Mouse (Mus musculus) midbrain, embryonic 12.5 days (tissue): ENCODE results near the gene Sema3a. TPM values are rescaled to one million over a fixed set of nuclear protein-coding genes. Genes with fewer than 3 reads are reported as not detected.

Source experiments
- ATAC-seq: fragments of 200-750 bp; cut with Nextera tagmentation; 2 replicates; pipeline ENCODE4 v1.8.0; 2017; ENCODE audit warnings: low read depth, moderate TSS enrichment, moderate library complexity; ENCODE audit not compliant: low FRiP score
- H3K27ac ChIP-seq: fragments of 300-500 bp; sonication (generic); replicated peaks from 2 replicates; pipeline ENCODE4 v1.5.1; 2016; ENCODE audit warnings: mild to moderate bottlenecking
- H3K27me3 ChIP-seq: fragments of 300-500 bp; sonication (generic); 2 replicates; pipeline ENCODE4 v1.6.1; 2016; ENCODE audit warnings: mild to moderate bottlenecking
- H3K36me3 ChIP-seq: fragments of 300-500 bp; sonication (generic); 2 replicates; pipeline ENCODE4 v1.6.1; 2016
- H3K4me1 ChIP-seq: fragments of 300-500 bp; sonication (generic); 2 replicates; pipeline ENCODE4 v1.6.1; 2016
- H3K4me2 ChIP-seq: fragments of 300-500 bp; sonication (generic); replicated peaks from 2 replicates; pipeline ENCODE4 v1.6.1; 2016; ENCODE audit warnings: mild to moderate bottlenecking, moderate library complexity
- H3K4me3 ChIP-seq: fragments of 300-500 bp; sonication (generic); 2 replicates; pipeline ENCODE4 v1.5.1; 2016; ENCODE audit warnings: mild to moderate bottlenecking
- H3K9ac ChIP-seq: fragments of 300-500 bp; sonication (generic); replicated peaks from 2 replicates; pipeline ENCODE4 v1.6.1; 2016; ENCODE audit warnings: mild to moderate bottlenecking, moderate library complexity
- H3K9me3 ChIP-seq: fragments of 300-500 bp; sonication (generic); 2 replicates; pipeline ENCODE4 v1.6.1; 2016; ENCODE audit warnings: mild to moderate bottlenecking
- WGBS: fragments of 180-500 bp; shearing (Covaris S2); methylation state at CpG from one replicate; pipeline ENCODE4 v1.1.7; 2016; 5-methylcytosine and 5-hydroxymethylcytosine counted together
- polyA plus RNA-seq: library from polyadenylated mRNA; unstranded; fragments of >200 nt; fragmentation: Nextera tagmentation; extraction: Ambion mirVana; gene quantifications from 2 replicates; pipeline ENCODE4 v1.2.1, GENCODE M21; 2016

The Sema3a gene
- polyA plus RNA-seq, 1 experiment from 2014 or later, result 11.5 TPM

DNA sequence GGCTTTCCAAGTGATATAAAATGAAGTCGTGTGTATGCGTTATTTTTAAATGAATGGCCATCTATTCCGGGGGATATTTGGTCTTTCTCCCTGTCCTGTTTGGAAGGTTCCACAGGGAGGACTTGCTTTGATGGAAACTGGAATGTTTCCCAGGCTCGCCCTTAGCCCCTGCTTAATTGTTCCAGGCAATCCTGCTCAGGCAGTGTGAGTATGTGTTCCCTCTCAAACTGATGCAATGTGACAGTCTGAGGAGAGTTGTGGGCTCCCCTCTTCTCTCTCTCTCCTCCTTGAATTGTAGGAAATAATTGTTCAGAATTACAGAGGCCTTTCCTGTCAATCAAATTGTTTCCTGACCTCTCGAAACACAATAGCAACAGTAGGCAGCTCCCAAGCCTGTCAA, 202.1 kb downstream of the Sema3a start:
- Histone ChIP-seq H3K4me3 (no peak overlapping the region), H3K27ac (no peak overlapping the region), H3K4me1 (no peaks in the 10 kb centered on the region; the same call in 1 of the 2 replicates), H3K4me2 (no peak overlapping the region), H3K9ac (no peak overlapping the region), H3K36me3 (no peaks in the 10 kb centered on the region), H3K27me3 (no peaks in the 10 kb centered on the region; the same call in 1 of the 2 replicates), H3K9me3 (no peaks in the 10 kb centered on the region)
- 47% methylated on average over 5 of the region's 5 CpGs for WGBS
- ATAC-seq, result no peak

DNA sequence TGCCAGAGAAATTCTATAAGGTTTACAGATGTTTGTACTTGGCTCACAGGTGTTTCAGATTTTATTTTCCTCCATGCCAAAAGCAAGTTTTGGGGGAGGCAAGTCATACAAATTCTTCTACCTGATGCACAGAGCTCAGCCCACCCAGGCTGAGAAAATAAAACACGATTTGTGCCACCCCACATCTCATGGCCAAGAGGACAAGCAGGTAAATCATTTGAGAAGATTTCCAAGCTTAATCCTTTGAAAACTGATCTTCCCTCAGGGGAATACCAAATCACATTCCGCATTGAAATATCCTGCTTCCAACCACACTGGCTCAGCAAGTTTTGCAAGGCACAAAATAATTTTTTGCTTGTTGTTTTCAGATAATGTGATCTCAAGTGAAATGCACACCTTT, 206.2 kb downstream of the Sema3a start:
- H3K4me2 ChIP-seq, result no peak overlapping the region
- no peak overlapping the region for H3K9ac ChIP-seq
- 59% methylated on average over 2 of the region's 2 CpGs for WGBS
- no peaks in the 10 kb centered on the region for H3K9me3 ChIP-seq
- H3K27me3 ChIP-seq, result no peaks in the 10 kb centered on the region
- no peak overlapping the region for H3K4me3 ChIP-seq
- no peaks in the 10 kb centered on the region; the same call in 1 of the 2 replicates for H3K4me1 ChIP-seq
- H3K27ac ChIP-seq, result no peak overlapping the region
- no peak for ATAC-seq
- no peaks in the 10 kb centered on the region for H3K36me3 ChIP-seq

DNA sequence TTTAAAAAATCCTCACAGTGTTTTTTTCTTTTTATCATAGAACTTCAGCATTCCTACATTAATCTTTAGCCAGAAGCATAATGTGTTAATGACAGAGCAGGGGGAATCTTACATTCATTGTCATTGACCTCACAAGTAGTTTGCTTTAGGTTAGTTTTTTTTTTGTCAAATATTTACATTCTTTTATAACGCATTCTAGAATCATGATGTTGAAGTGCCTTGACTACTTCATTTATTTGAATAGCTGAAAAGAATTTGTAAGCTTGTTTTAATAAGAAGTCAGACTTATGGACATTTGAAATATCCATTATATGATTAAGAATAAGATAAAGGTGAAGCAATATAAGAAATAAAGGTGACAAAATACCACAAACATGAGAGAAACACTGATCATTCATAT, 212.5 kb downstream of the Sema3a start:
- no peaks in the 10 kb centered on the region for H3K36me3 ChIP-seq
- H3K27me3 ChIP-seq, result no peaks in the 10 kb centered on the region
- H3K9ac ChIP-seq, result no peak overlapping the region
- ATAC-seq, result no peak
- H3K9me3 ChIP-seq, result no peaks in the 10 kb centered on the region
- no peak overlapping the region for H3K27ac ChIP-seq
- H3K4me2 ChIP-seq, result no peak overlapping the region
- no peak overlapping the region for H3K4me3 ChIP-seq
- H3K4me1 ChIP-seq, result no peaks in the 10 kb centered on the region
- WGBS, result 83% methylated on average over 1 of the region's 1 CpGs

DNA sequence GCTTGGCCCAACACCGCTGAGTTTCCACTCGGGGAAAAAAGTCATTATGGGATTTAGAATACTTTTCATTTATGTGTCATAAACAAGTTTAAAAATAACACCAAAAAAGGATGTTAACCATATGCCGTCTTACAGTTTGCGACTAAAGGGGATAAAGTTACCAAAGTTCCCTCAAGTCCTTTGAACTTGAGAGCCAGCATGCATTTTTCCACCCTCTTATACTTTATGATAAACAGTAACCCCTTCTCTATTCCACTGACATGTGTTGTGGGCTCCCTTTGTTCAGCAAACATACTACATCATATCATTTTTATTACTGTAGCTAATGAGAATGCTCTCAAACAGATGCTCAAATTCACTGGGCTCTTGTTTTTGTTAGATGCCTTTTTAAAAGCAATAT, 221.9 kb downstream of the Sema3a start:
- Histone ChIP-seq H3K27me3 (no peaks in the 10 kb centered on the region), H3K27ac (no peak overlapping the region), H3K36me3 (no peaks in the 10 kb centered on the region), H3K4me1 (no peaks in the 10 kb centered on the region), H3K9me3 (no peaks in the 10 kb centered on the region), H3K4me3 (no peak overlapping the region), H3K9ac (no peak overlapping the region), H3K4me2 (no peak overlapping the region)
- no peak for ATAC-seq
- WGBS, result 82% methylated on average over 4 of the region's 4 CpGs

DNA sequence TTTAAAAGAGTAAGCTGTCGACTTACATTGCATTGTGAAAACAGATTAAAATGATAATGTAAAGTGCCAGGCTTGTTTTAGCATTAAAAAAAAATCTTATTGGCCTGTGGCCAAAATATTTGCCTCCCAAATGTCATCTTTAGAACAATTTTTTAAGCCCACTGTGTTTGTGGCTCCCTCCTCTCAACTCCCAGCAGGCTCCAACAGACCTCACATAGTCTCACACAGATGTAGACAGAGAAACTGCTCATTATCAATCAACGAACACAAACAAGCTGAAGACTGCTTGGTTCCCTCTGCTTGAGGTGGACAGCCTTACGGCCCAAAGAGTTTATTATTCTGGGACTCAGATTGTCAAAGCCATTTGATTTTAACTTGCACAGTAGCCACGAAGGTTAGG, 226.4 kb downstream of the Sema3a start:
- H3K4me2 ChIP-seq, result no peak overlapping the region
- 61% methylated on average over 4 of the region's 4 CpGs for WGBS
- no peaks in the 10 kb centered on the region for H3K4me1 ChIP-seq
- H3K9me3 ChIP-seq, result no peaks in the 10 kb centered on the region
- ATAC-seq, result no peak
- no peaks in the 10 kb centered on the region for H3K27me3 ChIP-seq
- no peaks in the 10 kb centered on the region for H3K36me3 ChIP-seq
- H3K27ac ChIP-seq, result no peak overlapping the region
- H3K9ac ChIP-seq, result no peak overlapping the region
- H3K4me3 ChIP-seq, result no peak overlapping the region

DNA sequence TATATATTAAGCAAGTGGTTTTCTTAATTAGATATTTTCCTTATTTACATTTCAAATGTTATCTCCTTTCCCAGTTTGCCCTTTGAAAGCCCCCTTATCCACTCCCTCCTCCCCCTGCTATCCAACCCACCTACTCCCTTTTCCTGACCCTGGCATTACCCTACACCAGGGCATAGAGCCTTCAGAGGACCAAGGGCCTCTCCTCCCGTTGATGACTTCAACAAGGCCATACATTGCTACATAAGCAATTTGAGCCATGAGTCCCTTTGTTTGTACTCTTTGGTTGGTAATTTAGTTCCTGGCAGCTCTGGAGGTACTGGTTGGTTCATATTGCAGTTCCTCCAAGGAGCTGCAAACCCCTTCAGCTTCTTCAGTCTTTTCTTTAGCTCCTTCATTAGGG, 227.8 kb downstream of the Sema3a start:
- H3K27me3 ChIP-seq, result no peaks in the 10 kb centered on the region

DNA sequence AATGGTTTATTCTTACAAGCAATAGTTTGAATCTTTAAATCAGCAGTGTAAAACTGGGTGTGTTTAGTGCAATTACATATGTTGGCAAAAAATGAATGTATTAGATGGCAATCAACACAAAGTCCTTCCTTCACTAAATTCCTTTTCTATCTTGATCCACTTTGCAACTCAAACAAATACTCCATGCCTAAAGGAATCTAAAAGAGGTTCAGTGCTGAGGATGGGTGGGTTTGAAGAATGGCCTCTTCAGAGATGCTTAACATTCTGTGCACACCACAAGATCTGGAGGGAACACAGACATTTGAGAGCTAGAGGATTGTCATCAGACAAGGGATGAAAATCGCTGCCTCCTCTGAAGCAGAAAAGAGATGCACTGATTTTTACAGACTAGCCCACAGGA, 228.3 kb downstream of the Sema3a start:
- Histone ChIP-seq H3K9ac (no peak overlapping the region), H3K36me3 (no peaks in the 10 kb centered on the region), H3K4me1 (no peaks in the 10 kb centered on the region), H3K27ac (no peak overlapping the region), H3K9me3 (no peaks in the 10 kb centered on the region), H3K4me3 (no peak overlapping the region), H3K27me3 (no peaks in the 10 kb centered on the region), H3K4me2 (no peak overlapping the region)
- ATAC-seq, result no peak
- 62% methylated on average over 1 of the region's 1 CpGs for WGBS

More for the DNA sequence above, 227.8 kb downstream of the Sema3a start:
- H3K9ac ChIP-seq, result no peak overlapping the region
- H3K9me3 ChIP-seq, result no peaks in the 10 kb centered on the region
- no peaks in the 10 kb centered on the region for H3K36me3 ChIP-seq
- no peak overlapping the region for H3K4me3 ChIP-seq
- no peak for ATAC-seq
- 81% methylated on average over 1 of the region's 1 CpGs for WGBS
- H3K27ac ChIP-seq, result no peak overlapping the region
- H3K4me2 ChIP-seq, result no peak overlapping the region
- no peaks in the 10 kb centered on the region for H3K4me1 ChIP-seq

DNA sequence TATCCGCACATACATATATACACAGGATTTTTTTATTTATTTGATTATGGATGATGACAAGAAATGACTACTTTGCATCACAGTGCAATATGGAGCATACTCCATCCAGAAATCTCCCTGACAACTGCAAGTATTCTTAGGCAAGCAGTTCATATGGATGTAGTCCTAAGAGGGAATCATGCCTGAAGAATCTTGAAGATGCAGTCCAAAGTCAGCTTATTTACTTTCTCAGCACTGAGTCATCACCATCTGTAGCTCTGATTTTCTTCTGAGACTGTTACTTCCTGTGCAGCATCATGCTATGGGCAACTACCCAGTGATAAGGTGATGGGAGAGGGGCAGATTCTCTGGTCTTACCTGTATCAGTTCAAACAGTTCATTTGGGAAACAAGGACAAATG, 229.7 kb downstream of the Sema3a start:
- Histone ChIP-seq H3K36me3 (no peaks in the 10 kb centered on the region), H3K9ac (no peak overlapping the region), H3K27me3 (no peaks in the 10 kb centered on the region), H3K9me3 (no peaks in the 10 kb centered on the region), H3K4me2 (no peak overlapping the region), H3K4me1 (no peaks in the 10 kb centered on the region), H3K27ac (no peak overlapping the region), H3K4me3 (no peak overlapping the region)
- 79% methylated on average over 1 of the region's 1 CpGs for WGBS
- no peak for ATAC-seq

DNA sequence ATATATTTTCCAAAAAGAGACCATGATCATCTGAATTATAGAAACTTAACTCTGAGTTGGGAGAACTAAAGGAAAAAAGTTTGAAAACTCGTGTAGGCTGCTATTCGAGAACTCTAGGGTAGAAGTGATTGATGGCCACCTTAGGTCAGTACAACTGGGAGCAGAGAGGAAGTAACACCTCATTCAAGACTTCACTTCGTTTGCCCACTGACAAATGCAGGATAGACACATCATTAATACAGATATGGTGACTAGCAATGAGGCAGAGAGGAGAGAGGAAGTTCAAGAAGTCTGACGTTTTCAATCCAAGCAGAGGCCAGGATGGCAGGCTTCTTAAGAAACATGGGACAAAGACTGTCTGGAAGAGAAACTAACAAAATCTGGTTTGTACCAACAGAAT, 233.6 kb downstream of the Sema3a start:
- H3K36me3 ChIP-seq, result no peaks in the 10 kb centered on the region
- H3K9ac ChIP-seq, result no peak overlapping the region
- H3K4me2 ChIP-seq, result no peak overlapping the region
- 73% methylated on average over 4 of the region's 4 CpGs for WGBS
- ATAC-seq, result no peak
- no peak overlapping the region for H3K27ac ChIP-seq
- no peaks in the 10 kb centered on the region for H3K9me3 ChIP-seq
- no peaks in the 10 kb centered on the region for H3K27me3 ChIP-seq
- H3K4me3 ChIP-seq, result no peak overlapping the region
- H3K4me1 ChIP-seq, result no peaks in the 10 kb centered on the region

DNA sequence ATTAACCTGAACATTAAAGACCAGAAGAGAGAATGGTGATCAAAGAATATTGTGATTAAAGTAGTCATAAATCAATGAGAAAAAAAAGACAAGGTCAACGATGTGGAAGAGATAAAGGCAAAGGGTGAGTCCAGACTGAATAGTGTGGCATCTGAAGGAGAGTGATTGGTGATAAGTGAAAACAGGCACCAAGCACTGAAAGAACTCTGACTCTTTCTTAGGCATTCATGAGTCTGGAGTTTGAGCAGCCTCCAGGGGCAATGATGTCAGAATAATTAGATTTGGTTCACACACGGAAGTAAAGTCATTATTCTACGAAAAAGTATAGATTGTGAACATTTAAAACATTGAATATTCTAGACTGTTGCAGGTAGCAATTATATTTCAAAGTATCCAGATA, 235.5 kb downstream of the Sema3a start:
- H3K4me2 ChIP-seq, result no peak overlapping the region
- H3K36me3 ChIP-seq, result no peaks in the 10 kb centered on the region
- H3K4me1 ChIP-seq, result no peaks in the 10 kb centered on the region
- WGBS, result 59% methylated on average over 3 of the region's 3 CpGs
- no peak overlapping the region for H3K9ac ChIP-seq
- H3K9me3 ChIP-seq, result no peaks in the 10 kb centered on the region
- H3K27me3 ChIP-seq, result no peaks in the 10 kb centered on the region
- no peak overlapping the region for H3K4me3 ChIP-seq
- no peak overlapping the region for H3K27ac ChIP-seq
- ATAC-seq, result 0 out of 2 replicates have a peak, but pooled peaks have one; percentile 34

DNA sequence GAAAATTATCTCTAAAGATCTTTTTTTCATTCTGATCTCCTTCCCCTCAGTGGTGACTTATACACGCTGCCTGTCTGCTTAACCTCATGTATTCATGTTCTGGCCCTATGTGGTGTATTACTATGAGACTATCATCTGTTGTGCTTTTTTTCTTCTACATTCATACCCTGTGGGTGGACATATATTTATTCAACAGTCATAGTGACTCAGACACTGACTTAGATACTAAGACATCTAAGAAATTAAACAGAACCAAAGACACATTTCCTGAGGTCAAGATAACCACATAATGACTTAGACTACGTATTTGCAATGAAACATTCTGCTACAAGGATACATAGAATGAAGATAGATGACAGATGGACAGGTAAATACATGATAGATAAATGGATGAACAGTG, 239.9 kb downstream of the Sema3a start:
- no peak overlapping the region for H3K27ac ChIP-seq
- no peaks in the 10 kb centered on the region for H3K9me3 ChIP-seq
- no peak overlapping the region for H3K4me2 ChIP-seq
- H3K4me3 ChIP-seq, result no peak overlapping the region
- WGBS, result 93% methylated on average over 2 of the region's 2 CpGs
- no peaks in the 10 kb centered on the region for H3K27me3 ChIP-seq
- H3K36me3 ChIP-seq, result no peaks in the 10 kb centered on the region
- no peak overlapping the region for H3K9ac ChIP-seq
- ATAC-seq, result no peak
- no peaks in the 10 kb centered on the region for H3K4me1 ChIP-seq

DNA sequence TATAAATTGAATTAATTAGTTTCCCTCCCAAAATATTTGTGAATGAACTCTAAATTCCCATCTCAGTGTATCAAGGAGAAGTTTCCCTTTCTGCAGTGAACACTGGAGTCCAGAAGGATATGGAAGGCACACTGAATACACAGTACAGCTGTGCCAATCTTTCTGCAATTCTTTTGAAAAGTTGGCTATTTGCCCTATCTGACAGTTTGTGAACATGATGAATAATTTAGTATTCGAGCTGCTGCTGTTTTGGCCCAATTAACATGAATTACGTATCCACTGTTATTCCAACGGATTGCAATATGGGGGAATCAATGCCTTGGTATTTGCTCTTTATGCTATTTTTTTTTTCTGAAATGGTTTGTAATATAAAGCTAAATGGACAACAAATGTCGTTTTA, 254.0 kb downstream of the Sema3a start:
- H3K9ac ChIP-seq, result no peak overlapping the region
- no peak for ATAC-seq
- H3K27me3 ChIP-seq, result peaks cover 2% of the 10 kb centered on the region; the same call in 1 of the 2 replicates
- no peaks in the 10 kb centered on the region for H3K4me1 ChIP-seq
- H3K4me2 ChIP-seq, result no peak overlapping the region
- H3K27ac ChIP-seq, result no peak overlapping the region
- H3K4me3 ChIP-seq, result no peak overlapping the region
- H3K36me3 ChIP-seq, result no peaks in the 10 kb centered on the region
- 87% methylated on average over 4 of the region's 4 CpGs for WGBS
- no peaks in the 10 kb centered on the region for H3K9me3 ChIP-seq

DNA sequence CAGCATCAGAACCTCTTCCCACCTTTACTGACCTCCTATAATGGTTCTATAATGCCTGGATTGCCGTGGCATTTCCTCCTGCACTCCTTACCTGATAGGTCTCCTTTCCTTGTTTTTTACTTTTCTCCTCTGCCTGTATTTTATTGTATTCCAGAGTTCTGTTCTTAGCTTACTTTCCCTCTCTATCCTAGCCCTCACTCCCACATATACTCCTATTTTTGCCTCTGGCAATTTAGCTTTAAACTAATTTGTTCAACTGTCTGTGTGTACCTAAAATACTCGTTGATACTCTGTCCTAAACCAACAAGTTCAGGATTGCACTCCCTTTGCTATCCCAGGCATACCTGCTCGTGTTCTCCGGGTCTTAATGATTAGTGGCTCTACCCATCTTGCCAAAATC, 258.8 kb downstream of the Sema3a start:
- H3K27ac ChIP-seq, result no peak overlapping the region
- WGBS, result 84% methylated on average over 4 of the region's 4 CpGs
- no peaks in the 10 kb centered on the region for H3K4me1 ChIP-seq
- no peak overlapping the region for H3K4me2 ChIP-seq
- H3K9me3 ChIP-seq, result no peaks in the 10 kb centered on the region
- H3K27me3 ChIP-seq, result peaks cover 15% of the 10 kb centered on the region
- H3K4me3 ChIP-seq, result no peak overlapping the region
- no peak overlapping the region for H3K9ac ChIP-seq
- H3K36me3 ChIP-seq, result no peaks in the 10 kb centered on the region
- ATAC-seq, result no peak
